Mouse (Mus musculus) mesoderm, embryonic 11.5 days (tissue): ENCODE data around the gene Tent4b.
"Not testable (repeated sequence)": the region's sequence is repeated elsewhere in the genome, so short reads cannot be mapped to it uniquely, and the experiment has no call there.

Experiments used
- DNase-seq: peaks from one replicate; pipeline ENCODE4 v3.0.0-alpha.2; 2012; ENCODE audit warnings: low read depth, low spot score

Tent4b gene

GRCm38 (mm10) chr8:88198945-88199571 is at the start of gene Tent4b:
Gene Tent4b, plus strand, starts transcription at chr8:88199213.
- DNase-seq, result peak; percentile 92

GRCm38 (mm10) chr8:88150910-88151371 is 48.1 kb upstream of the Tent4b start:
- no peak for DNase-seq

- no peak for DNase-seq
Observed at GRCm38 (mm10) chr8:88160237-88160995, 38.6 kb upstream of the Tent4b start.

GRCm38 (mm10) chr8:88161439-88161838 is 37.6 kb upstream of the Tent4b start:
- DNase-seq, result peak; percentile 71

GRCm38 (mm10) chr8:88175264-88175663 is 23.7 kb upstream of the Tent4b start:
- DNase-seq, result no peak

GRCm38 (mm10) chr8:88177291-88177690 is 21.7 kb upstream of the Tent4b start:
- no peak for DNase-seq

- no peak for DNase-seq
Observed at GRCm38 (mm10) chr8:88183121-88183520, 15.9 kb upstream of the Tent4b start.

- DNase-seq, result no peak
Observed at GRCm38 (mm10) chr8:88184914-88185313, 14.1 kb upstream of the Tent4b start.

GRCm38 (mm10) chr8:88185716-88186115 is 13.3 kb upstream of the Tent4b start:
- no peak for DNase-seq

- no peak for DNase-seq
Observed at GRCm38 (mm10) chr8:88197328-88197727, 1.7 kb upstream of the Tent4b start.

GRCm38 (mm10) chr8:88198551-88198944 is 465 bp upstream of the Tent4b start:
- DNase-seq, result peak; percentile 49

- peak; percentile 38 for DNase-seq
Observed at GRCm38 (mm10) chr8:88199700-88200601, 938 bp downstream of the Tent4b start.

GRCm38 (mm10) chr8:88200724-88201495 is 1.9 kb downstream of the Tent4b start:
- DNase-seq, result no peak

- DNase-seq, result no peak
Observed at GRCm38 (mm10) chr8:88201641-88202040, 2.6 kb downstream of the Tent4b start.

- DNase-seq, result no peak
Observed at GRCm38 (mm10) chr8:88206016-88206415, 7.0 kb downstream of the Tent4b start.

- DNase-seq, result no peak
Observed at GRCm38 (mm10) chr8:88207121-88207821, 8.3 kb downstream of the Tent4b start.

- not testable (repeated sequence) for DNase-seq
Observed at GRCm38 (mm10) chr8:88209930-88210827, 11.2 kb downstream of the Tent4b start.

- DNase-seq, result no peak
Observed at GRCm38 (mm10) chr8:88221353-88221752, 22.3 kb downstream of the Tent4b start.

- DNase-seq, result peak; percentile 45
Observed at GRCm38 (mm10) chr8:88225358-88225757, 26.3 kb downstream of the Tent4b start.

GRCm38 (mm10) chr8:88227851-88228250 is 28.8 kb downstream of the Tent4b start:
- no peak for DNase-seq
